Mouse (Mus musculus): ENCODE results near the gene Rbfox1. TPM values are rescaled to one million over a fixed set of nuclear protein-coding genes. Genes with fewer than 3 reads are reported as not detected.

The Rbfox1 gene
- total RNA-seq, 2 experiments from 2014 or later, result 315 to 328 TPM

- no peak for DNase-seq (ENCODE audit: low spot score in 2 of 2)
- intact Hi-C loops (cut with DNase I), result no loop called here
Measured at GRCm38 (mm10) chr16:6149345-6149744, 264.2 kb downstream of the Rbfox1 start.

- no peak for DNase-seq (ENCODE audit: low spot score in 2 of 2)
Measured at GRCm38 (mm10) chr16:6155556-6155955, 270.4 kb downstream of the Rbfox1 start.

GRCm38 (mm10) chr16:6164476-6164875, 279.3 kb downstream of the Rbfox1 start:
- intact Hi-C loops (cut with DNase I), result no loop called here

More at GRCm38 (mm10) chr16:6155556-6155955, 270.4 kb downstream of the Rbfox1 start:
- intact Hi-C loops (cut with DNase I), result no loop called here

GRCm38 (mm10) chr16:6169346-6169745, 284.2 kb downstream of the Rbfox1 start:
- no peak for DNase-seq (ENCODE audit: low spot score in 2 of 2)
- intact Hi-C loops (cut with DNase I), result no loop called here

More at GRCm38 (mm10) chr16:6164476-6164875, 279.3 kb downstream of the Rbfox1 start:
- no peak for DNase-seq (ENCODE audit: low spot score in 2 of 2)

- intact Hi-C loops (cut with DNase I), result no loop called here
- no peak for DNase-seq (ENCODE audit: low spot score in 2 of 2)
Measured at GRCm38 (mm10) chr16:6180819-6181218, 295.7 kb downstream of the Rbfox1 start.

- DNase-seq (ENCODE audit: low spot score in 2 of 2), result peak; percentile 13 to 29
- intact Hi-C loops (cut with DNase I), result no loop called here
Measured at GRCm38 (mm10) chr16:6182329-6182728, 297.2 kb downstream of the Rbfox1 start.

- intact Hi-C loops (cut with DNase I), result no loop called here
- peak in 1 of 2 experiments; percentile 52 for DNase-seq (ENCODE audit: low spot score in 2 of 2)
Measured at GRCm38 (mm10) chr16:6192358-6192757, 307.2 kb downstream of the Rbfox1 start.

- intact Hi-C loops (cut with DNase I), result no loop called here
- DNase-seq (ENCODE audit: low spot score in 2 of 2), result no peak
Measured at GRCm38 (mm10) chr16:6206431-6206830, 321.3 kb downstream of the Rbfox1 start.

GRCm38 (mm10) chr16:6212916-6213315, 327.8 kb downstream of the Rbfox1 start:
- intact Hi-C loops (cut with DNase I), result no loop called here
- DNase-seq (ENCODE audit: low spot score in 2 of 2), result no peak

- DNase-seq (ENCODE audit: low spot score in 2 of 2), result no peak
- intact Hi-C loops (cut with DNase I), result no loop called here
Measured at GRCm38 (mm10) chr16:6227449-6227848, 342.3 kb downstream of the Rbfox1 start.

GRCm38 (mm10) chr16:6232966-6233365, 347.8 kb downstream of the Rbfox1 start:
- intact Hi-C loops (cut with DNase I), result no loop called here
- no peak for DNase-seq (ENCODE audit: low spot score in 2 of 2)

- DNase-seq (ENCODE audit: low spot score in 2 of 2), result peak in 1 of 2 experiments; percentile 32
- intact Hi-C loops (cut with DNase I), result no loop called here
Measured at GRCm38 (mm10) chr16:6241393-6241792, 356.2 kb downstream of the Rbfox1 start.

GRCm38 (mm10) chr16:6242468-6242867, 357.3 kb downstream of the Rbfox1 start:
- DNase-seq (ENCODE audit: low spot score in 2 of 2), result peak in 1 of 2 experiments; percentile 34
- intact Hi-C loops (cut with DNase I), result no loop called here

- no peak for DNase-seq (ENCODE audit: low spot score in 2 of 2)
- intact Hi-C loops (cut with DNase I), result no loop called here
Measured at GRCm38 (mm10) chr16:6247569-6247968, 362.4 kb downstream of the Rbfox1 start.

- intact Hi-C loops (cut with DNase I), result no loop called here
- no peak for DNase-seq (ENCODE audit: low spot score in 2 of 2)
Measured at GRCm38 (mm10) chr16:6264557-6264956, 379.4 kb downstream of the Rbfox1 start.

GRCm38 (mm10) chr16:6265610-6266009, 380.5 kb downstream of the Rbfox1 start:
- intact Hi-C loops (cut with DNase I), result no loop called here
- DNase-seq (ENCODE audit: low spot score in 2 of 2), result peak in 1 of 2 experiments; percentile 34

GRCm38 (mm10) chr16:6271596-6272370, 386.6 kb downstream of the Rbfox1 start:
- no peak for DNase-seq (ENCODE audit: low spot score in 2 of 2)
- intact Hi-C loops (cut with DNase I), result no loop called here

GRCm38 (mm10) chr16:6283496-6283895, 398.3 kb downstream of the Rbfox1 start:
- intact Hi-C loops (cut with DNase I), result no loop called here
- DNase-seq (ENCODE audit: low spot score in 2 of 2), result no peak

GRCm38 (mm10) chr16:6284317-6284716, 399.2 kb downstream of the Rbfox1 start:
- DNase-seq (ENCODE audit: low spot score in 2 of 2), result no peak
- intact Hi-C loops (cut with DNase I), result no loop called here

GRCm38 (mm10) chr16:6287699-6288098, 402.5 kb downstream of the Rbfox1 start:
- intact Hi-C loops (cut with DNase I), result no loop called here
- no peak for DNase-seq (ENCODE audit: low spot score in 2 of 2)

GRCm38 (mm10) chr16:6300112-6300511, 415.0 kb downstream of the Rbfox1 start:
- intact Hi-C loops (cut with DNase I), result no loop called here
- peak in 1 of 2 experiments; percentile 51 for DNase-seq (ENCODE audit: low spot score in 2 of 2)

Data from left cerebral cortex, postnatal 14 days (tissue).